Mouse (Mus musculus): ENCODE results near the gene Zfp341.

DNA sequence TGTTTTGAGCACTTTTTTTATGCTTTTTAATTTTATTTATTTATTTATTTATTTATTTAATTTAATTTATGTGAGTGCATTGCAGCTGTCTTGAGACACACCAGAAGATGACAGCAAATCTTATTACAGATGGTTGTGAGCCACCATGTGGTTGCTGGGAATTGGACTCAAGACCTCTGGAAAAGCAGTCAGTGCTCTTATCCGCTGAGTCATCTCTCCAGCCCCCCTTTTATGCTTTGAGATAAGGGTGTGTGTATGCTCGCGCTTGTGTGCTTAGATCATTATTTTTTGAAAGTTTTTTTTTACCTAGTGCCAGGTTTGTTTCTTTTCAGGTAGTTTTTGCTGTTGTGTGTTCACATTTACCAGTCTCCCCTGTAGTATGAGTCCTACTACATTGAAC is 65.9 kb downstream of the Zfp341 start:
- TF ChIP-seq POLR2A (IDR thresholded peaks at IDR 0.05; ENCODE audit: low read depth, low read length) = no peak
- no peak for TF ChIP-seq CTCF (IDR thresholded peaks at IDR 0.05; ENCODE audit: extremely low read depth, insufficient read length, insufficient replicate concordance, low read depth, low read length)
